Mouse (Mus musculus) CH12.LX (cell line): Measurements from ENCODE around the gene Narf. TPM values are rescaled to one million over a fixed set of nuclear protein-coding genes. Genes with fewer than 3 reads are reported as not detected.

Source experiments
- DNase-seq: peaks from one replicate; pipeline ENCODE4 v3.0.0-alpha.2; 2013; ENCODE audit errors: extremely low read depth
- H3K27ac ChIP-seq: 2 replicates; pipeline ENCODE4 v1.5.1; 2012; ENCODE audit warnings: low read depth, mild to moderate bottlenecking, control low read depth, moderate library complexity; ENCODE audit not compliant: insufficient read depth
- H3K27me3 ChIP-seq: replicated peaks from 2 replicates; pipeline ENCODE3; 2012; ENCODE audit warnings: inconsistent platforms
- H3K36me3 ChIP-seq, 2 experiments: replicated peaks in 1 of 2; 2 replicates each; pipeline versions ENCODE3 to v1.6.1; 2012; ENCODE audit warnings: inconsistent platforms in 1 of 2, low read length in 1 of 2, mild to moderate bottlenecking in 1 of 2, mixed read lengths in 1 of 2, moderate library complexity in 1 of 2; ENCODE audit not compliant: control insufficient read depth in 1 of 2, insufficient read depth in 1 of 2
- H3K4me1 ChIP-seq, 2 experiments: 2 replicates each; pipeline ENCODE4 v1.6.1; 2012; ENCODE audit warnings: inconsistent platforms in 1 of 2, moderate library complexity in 1 of 2; ENCODE audit not compliant: insufficient read depth in 2 of 2, control insufficient read depth in 1 of 2
- H3K4me2 ChIP-seq: 2 replicates; pipeline ENCODE4 v1.6.1; 2012; ENCODE audit warnings: low read depth, mild to moderate bottlenecking, control low read depth; ENCODE audit not compliant: poor library complexity, insufficient read depth, severe bottlenecking
- H3K4me3 ChIP-seq, 3 experiments: fragments of 150-350 bp in 1 of 3; sonication (generic) in 1 of 3; replicated peaks in 1 of 3; 2 replicates each; pipeline versions ENCODE3 to v1.5.1; 2011 to 2012; ENCODE audit warnings: low read depth in 2 of 3, low read length in 2 of 3, mild to moderate bottlenecking in 2 of 3, moderate library complexity in 2 of 3, control low read depth in 1 of 3, improper control_type of control experiment in 1 of 3, inconsistent platforms in 1 of 3, mixed read lengths in 1 of 3; ENCODE audit not compliant: poor library complexity in 1 of 3
- H3K79me2 ChIP-seq: replicated peaks from 2 replicates; pipeline ENCODE4 v1.6.1; 2012; ENCODE audit warnings: mild to moderate bottlenecking, moderate library complexity; ENCODE audit not compliant: control insufficient read depth, poor library complexity, insufficient read depth, severe bottlenecking; ENCODE audit errors: extremely low read depth
- H3K9ac ChIP-seq: 2 replicates; pipeline ENCODE4 v1.6.1; 2012; ENCODE audit warnings: low read depth, mild to moderate bottlenecking, control low read depth, moderate library complexity; ENCODE audit not compliant: insufficient read depth
- H3K9me3 ChIP-seq: replicated peaks from 2 replicates; pipeline ENCODE3; 2012; ENCODE audit warnings: low read length, inconsistent platforms, mixed read lengths
- BHLHE40 ChIP-seq: IDR thresholded peaks from 2 replicates; pipeline ENCODE4 v1.6.1; 2011; ENCODE audit warnings: mild to moderate bottlenecking, low read depth, low read length, improper control_type of control experiment
- CHD1 ChIP-seq: IDR thresholded peaks from 2 replicates; pipeline ENCODE4 v1.6.1; 2012; ENCODE audit warnings: low read depth, low read length, improper control_type of control experiment, inconsistent platforms
- CHD2 ChIP-seq: IDR thresholded peaks from 2 replicates; pipeline ENCODE4 v1.6.1; 2011; ENCODE audit warnings: low read length, improper control_type of control experiment
- CTCF ChIP-seq, 2 experiments: IDR thresholded peaks in 1 of 2; conservative IDR thresholded peaks in 1 of 2; 2 replicates each; pipeline ENCODE4 v1.5.1; 2011 to 2012; ENCODE audit warnings: low read depth in 2 of 2, low read length in 2 of 2, improper control_type of control experiment in 1 of 2, inconsistent platforms in 1 of 2, mild to moderate bottlenecking in 1 of 2, moderate library complexity in 1 of 2
- E2F4 ChIP-seq: IDR thresholded peaks from 2 replicates; pipeline ENCODE4 v1.6.1; 2011; ENCODE audit warnings: low read depth, low read length, improper control_type of control experiment; ENCODE audit not compliant: insufficient replicate concordance
- ELF1 ChIP-seq: IDR thresholded peaks from 2 replicates; pipeline ENCODE4 v1.6.1; 2014; ENCODE audit warnings: low read depth, mild to moderate bottlenecking, inconsistent platforms, low read length, improper control_type of control experiment
- EP300 ChIP-seq: IDR thresholded peaks from 2 replicates; pipeline ENCODE4 v1.6.1; 2011; ENCODE audit warnings: low read length, improper control_type of control experiment
- ETS1 ChIP-seq: conservative IDR thresholded peaks from 2 replicates; pipeline ENCODE4 v1.6.1; 2012; ENCODE audit warnings: low read depth, mild to moderate bottlenecking, inconsistent platforms, low read length, improper control_type of control experiment, moderate library complexity
- GABPA ChIP-seq: IDR thresholded peaks from 2 replicates; pipeline ENCODE4 v1.6.1; 2012; ENCODE audit warnings: low read depth, low read length, improper control_type of control experiment, inconsistent platforms; ENCODE audit not compliant: insufficient replicate concordance
- HCFC1 ChIP-seq: IDR thresholded peaks from 2 replicates; pipeline ENCODE4 v1.6.1; 2012; ENCODE audit warnings: low read depth, mild to moderate bottlenecking, inconsistent platforms, low read length, improper control_type of control experiment
- IRF4 ChIP-seq: IDR thresholded peaks from 2 replicates; pipeline ENCODE4 v1.6.1; 2014; ENCODE audit warnings: low read depth, mild to moderate bottlenecking, inconsistent platforms, low read length, improper control_type of control experiment
- JUN ChIP-seq: IDR thresholded peaks from 2 replicates; pipeline ENCODE4 v1.6.1; 2011; ENCODE audit warnings: low read depth, mild to moderate bottlenecking, low read length, improper control_type of control experiment, moderate library complexity; ENCODE audit not compliant: insufficient read depth
- JUND ChIP-seq: conservative IDR thresholded peaks from 2 replicates; pipeline ENCODE4 v1.6.1; 2011; ENCODE audit warnings: low read depth, low read length, improper control_type of control experiment
- KAT2A ChIP-seq: IDR thresholded peaks from 2 replicates; pipeline ENCODE4 v1.6.1; 2012; ENCODE audit warnings: low read length, improper control_type of control experiment, inconsistent platforms; ENCODE audit not compliant: insufficient replicate concordance
- MAFK ChIP-seq: IDR thresholded peaks from 2 replicates; pipeline ENCODE4 v1.6.1; 2011; ENCODE audit warnings: low read length, improper control_type of control experiment; ENCODE audit not compliant: insufficient replicate concordance
- MAX ChIP-seq: IDR thresholded peaks from 2 replicates; pipeline ENCODE4 v1.6.1; 2011; ENCODE audit warnings: low read length, improper control_type of control experiment
- MAZ ChIP-seq: IDR thresholded peaks from 2 replicates; pipeline ENCODE4 v1.6.1; 2012; ENCODE audit warnings: low read depth, mild to moderate bottlenecking, inconsistent platforms, low read length, improper control_type of control experiment, moderate library complexity
- MEF2A ChIP-seq: IDR thresholded peaks from 2 replicates; pipeline ENCODE4 v1.6.1; 2014; ENCODE audit warnings: low read depth, mild to moderate bottlenecking, inconsistent platforms, low read length, improper control_type of control experiment, borderline replicate concordance
- MXI1 ChIP-seq: IDR thresholded peaks from 2 replicates; pipeline ENCODE4 v1.6.1; 2011; ENCODE audit warnings: mild to moderate bottlenecking, low read depth, low read length, improper control_type of control experiment
- MYC ChIP-seq: IDR thresholded peaks from 2 replicates; pipeline ENCODE4 v1.6.1; 2011; ENCODE audit warnings: low read depth, mild to moderate bottlenecking, improper control_type of control experiment, low read length
- NELFE ChIP-seq: IDR thresholded peaks from 2 replicates; pipeline ENCODE4 v1.6.1; 2011; ENCODE audit warnings: low read depth, low read length, improper control_type of control experiment
- NRF1 ChIP-seq: IDR thresholded peaks from 2 replicates; pipeline ENCODE4 v1.6.1; 2014; ENCODE audit warnings: low read depth, mild to moderate bottlenecking, inconsistent platforms, low read length, improper control_type of control experiment, moderate library complexity
- PAX5 ChIP-seq: IDR thresholded peaks from 2 replicates; pipeline ENCODE4 v1.6.1; 2012; ENCODE audit warnings: low read length, inconsistent platforms, mixed read lengths
- POLR2A ChIP-seq: IDR thresholded peaks from 2 replicates; pipeline ENCODE4 v1.6.1; 2011; ENCODE audit warnings: low read depth, mild to moderate bottlenecking, improper control_type of control experiment, low read length
- POLR2AphosphoS2 ChIP-seq: IDR thresholded peaks from 2 replicates; pipeline ENCODE4 v1.6.1; 2011; ENCODE audit warnings: low read depth, low read length, improper control_type of control experiment
- RAD21 ChIP-seq: IDR thresholded peaks from 2 replicates; pipeline ENCODE4 v1.6.1; 2011; ENCODE audit warnings: low read depth, mild to moderate bottlenecking, low read length, improper control_type of control experiment, moderate library complexity
- RCOR1 ChIP-seq: conservative IDR thresholded peaks from 2 replicates; pipeline ENCODE4 v1.6.1; 2012; ENCODE audit warnings: low read depth, mild to moderate bottlenecking, inconsistent platforms, low read length, improper control_type of control experiment
- SIN3A ChIP-seq: IDR thresholded peaks from 2 replicates; pipeline ENCODE4 v1.6.1; 2012; ENCODE audit warnings: low read length, improper control_type of control experiment, inconsistent platforms
- SMC3 ChIP-seq: IDR thresholded peaks from 2 replicates; pipeline ENCODE4 v1.6.1; 2011; ENCODE audit warnings: low read depth, low read length, improper control_type of control experiment
- TBP ChIP-seq: conservative IDR thresholded peaks from 2 replicates; pipeline ENCODE4 v1.6.1; 2011; ENCODE audit warnings: low read depth, low read length, improper control_type of control experiment
- TCF12 ChIP-seq: IDR thresholded peaks from 2 replicates; pipeline ENCODE4 v1.6.1; 2014; ENCODE audit warnings: low read depth, mild to moderate bottlenecking, inconsistent platforms, low read length, improper control_type of control experiment
- UBTF ChIP-seq: IDR thresholded peaks from 2 replicates; pipeline ENCODE4 v1.6.1; 2012; ENCODE audit warnings: low read depth, mild to moderate bottlenecking, inconsistent platforms, low read length, improper control_type of control experiment, moderate library complexity
- USF1 ChIP-seq: IDR thresholded peaks from 2 replicates; pipeline ENCODE4 v1.6.1; 2014; ENCODE audit warnings: low read depth, mild to moderate bottlenecking, inconsistent platforms, low read length, improper control_type of control experiment
- USF2 ChIP-seq: conservative IDR thresholded peaks from 2 replicates; pipeline ENCODE4 v1.6.1; 2011; ENCODE audit warnings: low read depth, low read length, improper control_type of control experiment
- ZC3H11A ChIP-seq: IDR thresholded peaks from 2 replicates; pipeline ENCODE4 v1.6.1; 2012; ENCODE audit warnings: low read depth, mild to moderate bottlenecking, inconsistent platforms, low read length, improper control_type of control experiment
- ZKSCAN1 ChIP-seq: IDR thresholded peaks from 2 replicates; pipeline ENCODE4 v1.6.1; 2012; ENCODE audit warnings: low read depth, inconsistent platforms, low read length, improper control_type of control experiment, borderline replicate concordance
- ZMIZ1 ChIP-seq: IDR thresholded peaks from 2 replicates; pipeline ENCODE4 v1.6.1; 2012; ENCODE audit warnings: low read depth, mild to moderate bottlenecking, inconsistent platforms, low read length, improper control_type of control experiment
- ZNF384 ChIP-seq: IDR thresholded peaks from 2 replicates; pipeline ENCODE4 v1.6.1; 2012; ENCODE audit warnings: low read depth, low read length, improper control_type of control experiment, inconsistent platforms
- dilution Hi-C: fragments of 300-500 bp; cut with MboI; formaldehyde crosslinking; loops from 2 replicates; pipeline ENCODE4 v1.14.3; 2020; ENCODE audit warnings: low sequenced_read_pairs; ENCODE audit not compliant: extremely low pct_unique_long_range_greater_than_20kb, extremely low pct_ligation_motif_present
- in situ Hi-C: fragments of 300-500 bp; cut with MboI; formaldehyde crosslinking; loops from 3 replicates; pipeline ENCODE4 v1.14.3; 2019; ENCODE audit warnings: low sequenced_read_pairs, low pct_ligation_motif_present, low pct_unique_long_range_greater_than_20kb, mixed read lengths
- polyA plus RNA-seq: library from polyadenylated mRNA; unstranded; fragments of >175 nt; gene quantifications from 2 replicates; pipeline ENCODE4 v1.2.1, GENCODE M21; 2012; ENCODE audit warnings: low read depth; ENCODE audit not compliant: insufficient read length
- total RNA-seq, 2 experiments: library from RNA; depleted of rRNA; stranded (reverse); fragments of 300-350 nt in 1 of 2; fragments of >200 nt in 1 of 2; gene quantifications; 2 replicates each; pipeline ENCODE4 v1.2.3; 2012 to 2014

Gene Narf
- total RNA-seq (2012; rRNA removed) (15.6 and 26.2 TPM in 2 replicates), total RNA-seq (2014; rRNA removed) (29.9 and 32.1 TPM in 2 replicates), polyA plus RNA-seq (11.7 and 12.3 TPM in 2 replicates)

GRCm38 (mm10) chr11:121236564-121237344 is at the start of gene Narf:
Gene Narf, plus strand, starts transcription at chr11:121237253.
- H3K9ac ChIP-seq = peak within 1 kb of the TSS; percentile 53
- in situ Hi-C loops (no loop called here), dilution Hi-C loops (no loop called here)
- H3K4me3 ChIP-seq = peak within 1 kb of the TSS; percentile 74 to 94 (median 78)
- H3K27ac ChIP-seq = peak within 1 kb of the TSS; percentile 81
- peaks cover 5 to 30% of the 10 kb centered on the region in 2 experiments for H3K4me1 ChIP-seq
- no peaks in the 10 kb centered on the region for H3K27me3 ChIP-seq
- H3K79me2 ChIP-seq = no peaks in the 10 kb centered on the region
- TF ChIP-seq USF2 = no peak
- TF ChIP-seq POLR2A = peak; percentile 82
- peak; percentile 73 for TF ChIP-seq HCFC1
- peak; percentile 87 for TF ChIP-seq MAX
- TF ChIP-seq EP300 = no peak
- peak in 1 of 2 experiments; percentile 74; a peak in 2 of 4 replicates for TF ChIP-seq CTCF (conservative IDR thresholded peaks at IDR 0.05 in 1 of 2, IDR thresholded peaks at IDR 0.05 in 1 of 2; ENCODE audit: low read depth in 2 of 2, low read length in 2 of 2)
- peak; percentile 70 for TF ChIP-seq ELF1
- peak; percentile 70; the same call in 1 of the 2 replicates for TF ChIP-seq MAFK
- TF ChIP-seq SIN3A = peak; percentile 33
- no peak for TF ChIP-seq ZNF384
- peak; percentile 82 for TF ChIP-seq ZMIZ1
- peak; percentile 68 for TF ChIP-seq IRF4
- peak; percentile 89; the same call in 1 of the 2 replicates for TF ChIP-seq POLR2AphosphoS2
- no peak for TF ChIP-seq PAX5
- no peak; the same call in none of the 2 replicates for TF ChIP-seq MXI1
- TF ChIP-seq JUN = no peak
- TF ChIP-seq RAD21 = no peak
- TF ChIP-seq ZC3H11A = no peak; the same call in 1 of the 2 replicates
- no peak for TF ChIP-seq CHD1
- no peak for TF ChIP-seq ZKSCAN1
- TF ChIP-seq SMC3 = peak; percentile 28; the same call in 1 of the 2 replicates
- TF ChIP-seq NRF1 = peak; percentile 96
- 0 out of 2 replicates have a peak, but pooled peaks have one; percentile 9 for TF ChIP-seq ETS1
- no peak for TF ChIP-seq UBTF
- TF ChIP-seq BHLHE40 = peak; percentile 55
- no peak for TF ChIP-seq GABPA
- TF ChIP-seq E2F4 = no peak
- TF ChIP-seq TCF12 = peak; percentile 83; the same call in 1 of the 2 replicates
- no peak for TF ChIP-seq MEF2A
- TF ChIP-seq CHD2 = peak; percentile 89
- TF ChIP-seq RCOR1 = no peak; the same call in 1 of the 2 replicates
- peak; percentile 90 for TF ChIP-seq TBP
- peak; percentile 83; the same call in 1 of the 2 replicates for TF ChIP-seq MYC
- peak; percentile 54; the same call in 1 of the 2 replicates for TF ChIP-seq KAT2A
- TF ChIP-seq JUND = no peak
- TF ChIP-seq NELFE = peak; percentile 57
- no peak for TF ChIP-seq USF1
- TF ChIP-seq MAZ = no peak
- no peaks in the 10 kb centered on the region for H3K9me3 ChIP-seq
- H3K36me3 ChIP-seq = peaks cover 0 to 28% of the 10 kb centered on the region in 2 experiments
- DNase-seq = peak; percentile 100
- peak within 1 kb of the TSS; percentile 97 for H3K4me2 ChIP-seq
